Mouse (Mus musculus): ENCODE results near the gene Ndufc1.

GRCm38 (mm10) chr3:51407870-51408560 is 773 bp downstream of the Ndufc1 start:
- TF ChIP-seq GATA1 (IDR thresholded peaks at IDR 0.05; ENCODE audit: borderline replicate concordance, low read length) (no peak), FLI1 (IDR thresholded peaks at IDR 0.05; ENCODE audit: low read length) (no peak)

Measured in megakaryocyte, embryonic 14.5 days (primary cell).